Mouse (Mus musculus) heart, adult 9 months (tissue): ENCODE data around the gene Arhgap36.

Source experiments
- DNase-seq, 2 experiments: peaks; one replicate each; pipeline ENCODE4 v3.0.0; 2022; ENCODE audit warnings: low spot score in 2 of 2

Gene Arhgap36

DNA sequence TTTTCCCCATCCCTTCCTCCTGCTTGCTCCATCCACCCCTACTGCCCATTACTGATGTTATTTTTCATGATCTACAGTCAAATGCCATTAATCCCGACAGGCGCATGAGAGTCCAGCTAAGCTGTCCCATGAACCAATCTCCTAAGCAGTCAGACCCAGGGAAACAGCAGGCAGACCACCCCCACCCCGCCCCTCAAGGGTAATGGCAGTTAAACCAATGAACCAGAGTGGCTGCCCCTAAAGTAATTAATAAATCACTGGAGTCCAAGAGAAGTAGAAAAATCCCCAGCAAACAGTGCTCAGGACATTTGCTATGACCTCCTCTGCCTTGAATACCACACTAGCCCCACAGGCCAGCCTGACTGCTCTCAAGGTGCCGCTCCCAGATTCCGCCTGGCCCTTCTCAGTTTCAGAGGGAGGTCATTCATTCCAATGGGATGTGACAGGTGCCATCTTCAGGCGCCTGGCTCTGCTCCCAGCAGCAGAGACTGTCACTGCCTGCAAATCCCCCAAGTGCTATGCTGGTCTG, at the start of gene Arhgap36:
TSS of gene Arhgap36 (plus strand) at position 504 of the 529 bp plus-strand sequence.
- no peak for DNase-seq

DNA sequence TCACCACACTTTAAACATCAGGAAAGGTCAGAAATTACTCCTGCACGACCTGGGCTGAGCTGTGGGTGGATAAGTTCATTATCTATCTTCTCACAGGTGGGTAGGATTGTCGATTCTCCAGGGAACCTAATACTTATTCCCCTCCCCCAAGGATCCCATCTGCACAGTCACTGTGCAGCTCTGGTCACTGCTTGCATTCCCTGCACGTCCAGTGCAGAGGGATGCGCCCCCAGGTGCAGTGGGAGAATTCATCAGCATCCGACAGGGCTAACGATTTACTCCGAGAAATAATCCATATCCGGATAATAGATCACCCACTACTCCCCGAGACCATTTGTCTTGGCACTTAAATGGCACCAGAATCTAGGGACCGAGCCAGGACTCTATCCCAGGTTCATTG, 6.0 kb upstream of the Arhgap36 start:
- DNase-seq, result no peak

DNA sequence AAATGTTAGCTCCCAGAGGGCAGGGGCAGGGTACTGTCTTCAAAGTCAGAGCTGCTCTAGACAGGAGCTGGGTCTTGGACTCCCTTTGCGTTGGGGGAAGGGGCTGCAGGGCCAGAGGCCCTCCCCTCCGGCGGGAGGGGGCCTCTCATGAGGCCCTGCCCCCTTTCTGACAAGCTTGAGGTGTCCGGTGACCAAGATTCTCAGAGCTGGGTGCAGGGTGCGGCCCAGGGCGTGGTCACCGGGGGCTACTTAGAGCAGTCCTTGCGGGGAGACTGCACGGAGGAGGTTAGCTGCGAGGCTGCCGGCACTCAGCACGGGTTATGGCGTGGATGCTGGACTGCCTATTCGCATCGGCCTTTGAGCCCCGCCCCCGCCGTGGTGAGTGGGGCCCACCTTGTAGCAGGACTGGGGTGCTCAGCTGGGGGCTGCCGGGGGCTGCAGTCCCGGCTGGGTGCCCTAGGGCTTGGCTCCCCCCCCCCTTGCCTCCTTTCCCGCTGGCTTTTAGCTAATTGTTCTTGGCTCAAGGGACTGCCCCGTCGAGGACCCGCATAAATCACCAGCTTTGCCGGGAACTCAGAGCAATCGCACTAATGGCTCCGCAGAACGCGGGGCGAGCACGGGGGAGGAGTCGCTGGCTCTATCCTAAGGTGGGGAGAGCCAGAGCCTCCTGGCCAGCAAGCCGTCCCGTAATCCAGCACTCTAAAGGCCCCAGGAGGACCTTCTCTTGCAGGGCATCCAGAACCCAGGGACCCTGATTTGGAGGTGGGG, 6.7 kb downstream of the Arhgap36 start:
- DNase-seq, result no peak

DNA sequence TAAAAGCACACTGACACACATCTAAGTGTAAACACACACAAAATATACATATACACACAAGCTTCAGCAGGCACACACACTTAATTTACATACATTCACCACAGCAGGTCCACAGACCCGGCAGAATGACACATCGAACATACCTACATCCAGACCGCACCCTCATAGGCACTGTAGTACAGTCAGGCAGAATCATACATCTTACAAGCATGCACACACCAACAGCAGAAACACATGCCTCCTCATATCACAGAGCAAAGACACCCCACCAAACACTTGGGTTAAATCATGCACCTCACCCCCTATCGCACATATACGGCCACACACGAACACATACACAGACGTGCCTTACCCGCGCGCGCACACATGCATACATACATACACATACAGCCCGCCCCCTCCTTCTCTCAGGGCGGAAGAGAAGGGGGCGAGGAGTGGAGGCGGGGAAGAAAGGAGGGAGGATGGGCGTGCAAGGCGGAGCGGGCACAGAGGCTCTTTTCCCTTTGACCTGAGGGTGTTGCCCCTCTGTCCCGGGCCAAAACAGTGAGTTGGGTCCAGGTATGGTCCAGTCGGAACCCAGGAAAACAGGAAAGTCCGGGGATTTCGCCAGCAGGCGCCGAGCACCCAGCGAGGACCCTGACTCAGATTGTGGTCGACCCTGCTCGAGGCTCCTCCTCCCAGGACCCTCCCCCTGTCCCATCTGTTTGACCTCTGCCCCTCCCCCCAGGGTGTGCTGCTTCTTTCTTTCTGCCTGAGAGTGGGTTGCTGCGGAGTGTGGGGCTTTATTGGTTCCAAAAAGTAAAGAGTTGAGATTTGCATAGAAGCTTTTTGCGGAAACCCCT, 16.4 kb downstream of the Arhgap36 start:
- no peak for DNase-seq

DNA sequence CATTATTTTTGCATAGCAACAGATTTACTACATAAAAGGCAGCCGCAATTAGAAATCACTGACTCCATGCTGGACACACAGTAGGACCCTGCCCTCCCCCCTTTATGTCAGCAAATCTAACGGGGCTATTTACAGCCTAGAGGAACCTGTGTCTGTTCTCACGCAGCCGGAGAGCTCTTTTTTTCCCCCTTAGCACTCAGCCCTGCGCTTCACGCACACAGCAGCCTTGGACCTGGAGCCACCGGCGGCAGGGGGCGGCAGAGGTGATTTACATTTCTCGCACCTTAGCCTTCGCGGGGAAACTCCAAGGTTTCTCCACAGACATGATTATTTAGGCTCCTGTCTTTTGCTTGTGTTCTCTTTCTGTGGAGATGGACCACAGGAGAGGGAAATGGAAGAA, 17.1 kb downstream of the Arhgap36 start:
- DNase-seq, result no peak

DNA sequence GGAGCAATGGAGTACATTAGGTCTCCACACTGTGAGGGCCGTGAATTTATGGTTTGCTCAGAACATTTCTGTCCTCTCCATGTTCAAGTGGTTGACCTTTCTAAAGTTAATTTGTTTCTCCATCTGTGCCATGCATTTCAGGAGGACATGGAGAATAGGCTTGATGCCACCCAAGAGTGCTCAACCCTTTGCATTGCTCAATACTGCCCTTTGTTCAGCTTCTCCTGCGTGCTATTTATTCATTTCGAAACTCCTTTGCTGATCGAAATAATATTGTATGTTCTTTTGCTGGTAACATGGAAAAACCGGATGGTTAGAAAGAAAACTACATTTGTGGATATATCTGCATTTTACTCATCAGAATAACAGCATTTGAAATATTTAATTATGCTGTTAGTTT, 25.4 kb downstream of the Arhgap36 start:
- DNase-seq, result no peak

DNA sequence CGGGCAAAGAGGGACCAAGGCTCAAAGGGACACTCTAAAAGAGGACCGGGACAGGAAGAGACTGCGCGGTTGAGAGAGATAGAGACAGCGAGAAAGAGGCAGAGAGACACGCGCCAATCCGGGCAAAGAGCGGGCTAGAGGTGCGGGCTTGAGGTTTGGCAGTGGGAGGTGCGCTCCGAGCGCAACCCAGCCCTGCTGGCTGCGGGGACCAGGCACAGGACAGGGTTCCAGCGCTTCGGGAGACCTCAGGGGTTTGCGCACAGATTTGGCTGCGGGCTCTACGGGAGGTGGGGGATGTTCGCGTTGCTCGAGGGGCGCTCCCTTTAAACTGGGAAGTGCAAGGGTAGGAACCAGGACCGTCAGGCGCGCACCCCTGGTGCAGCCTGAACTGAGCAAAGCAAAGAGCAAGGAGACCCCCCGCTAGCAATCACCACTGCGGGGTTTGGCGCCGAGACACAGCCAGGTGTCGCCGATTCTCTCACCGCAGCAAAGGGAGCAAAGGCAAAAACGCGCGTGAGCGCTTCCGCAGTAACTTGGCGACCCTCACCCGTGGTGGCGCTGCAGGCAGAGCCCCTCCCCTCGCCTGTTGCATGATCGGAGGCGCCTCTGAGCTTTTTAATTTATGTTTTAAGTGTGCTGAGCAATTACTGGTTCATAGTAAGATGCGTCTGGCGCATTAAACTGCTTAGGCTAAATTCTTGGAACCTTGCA, 30.1 kb downstream of the Arhgap36 start:
- DNase-seq, result no peak
